Mouse (Mus musculus) cerebellum, adult 2 months (tissue): ENCODE results near the gene Tnks2.

Experiments used
- CTCF ChIP-seq: fragments of 200-500 bp; IDR thresholded peaks from 2 replicates; pipeline ENCODE4 v1.5.1; 2011; ENCODE audit warnings: low read depth, mild to moderate bottlenecking, control low read depth, low read length, moderate library complexity, borderline replicate concordance; ENCODE audit not compliant: insufficient read depth
- POLR2A ChIP-seq: fragments of 200-500 bp; IDR thresholded peaks from 2 replicates; pipeline ENCODE4 v1.6.1; 2011; ENCODE audit warnings: low read length, control low read depth, borderline replicate concordance; ENCODE audit not compliant: insufficient read depth

DNA sequence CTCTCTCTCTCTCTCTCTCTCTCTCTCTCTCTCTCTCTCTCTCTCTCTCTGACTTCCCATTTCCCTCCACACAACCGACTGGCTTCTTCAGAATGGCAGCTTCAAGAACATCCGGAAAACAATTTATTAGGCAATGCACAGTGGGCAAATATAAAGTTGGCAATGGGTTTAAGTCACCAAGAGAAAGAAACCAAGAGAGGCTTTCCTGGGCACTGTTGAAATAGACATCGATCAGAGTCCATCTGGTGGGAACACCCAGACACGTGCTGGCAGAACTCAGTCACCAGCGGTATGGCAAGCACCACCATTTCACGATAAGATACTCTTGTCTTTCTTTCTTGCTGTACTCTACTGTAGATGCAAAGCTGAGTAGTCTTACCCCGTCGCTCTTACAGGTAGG, 30.6 kb upstream of the Tnks2 start:
- TF ChIP-seq CTCF (no peak), POLR2A (no peak)
